Mouse (Mus musculus) liver, embryonic 15.5 days (tissue): ENCODE measurements around the gene Rft1. TPM values are rescaled to one million over a fixed set of nuclear protein-coding genes. Genes with fewer than 3 reads are reported as not detected.

Experiments used
- ATAC-seq: fragments of 200-750 bp; cut with Nextera tagmentation; 2 replicates; pipeline ENCODE4 v1.8.0; 2017; ENCODE audit warnings: moderate number of reproducible peaks, mild to moderate bottlenecking, moderate library complexity; ENCODE audit not compliant: insufficient read depth
- H3K27ac ChIP-seq: fragments of 300-500 bp; sonication (generic); replicated peaks from 2 replicates; pipeline ENCODE4 v1.5.1; 2015; ENCODE audit warnings: mild to moderate bottlenecking, inconsistent platforms
- H3K27me3 ChIP-seq: fragments of 300-500 bp; sonication (generic); 2 replicates; pipeline ENCODE4 v1.6.1; 2015; ENCODE audit warnings: mild to moderate bottlenecking, inconsistent platforms
- H3K36me3 ChIP-seq: fragments of 300-500 bp; sonication (generic); replicated peaks from 2 replicates; pipeline ENCODE4 v1.6.1; 2015; ENCODE audit warnings: moderate library complexity, mild to moderate bottlenecking, inconsistent platforms
- H3K4me1 ChIP-seq: fragments of 300-500 bp; sonication (generic); replicated peaks from 2 replicates; pipeline ENCODE4 v1.6.1; 2015; ENCODE audit warnings: inconsistent platforms
- H3K4me2 ChIP-seq: fragments of 300-500 bp; sonication (generic); 2 replicates; pipeline ENCODE4 v1.6.1; 2015; ENCODE audit warnings: moderate library complexity, mild to moderate bottlenecking, inconsistent platforms
- H3K4me3 ChIP-seq: fragments of 300-500 bp; sonication (generic); replicated peaks from 2 replicates; pipeline ENCODE4 v1.5.1; 2015; ENCODE audit warnings: mild to moderate bottlenecking, inconsistent platforms
- H3K9ac ChIP-seq: fragments of 300-500 bp; sonication (generic); 2 replicates; pipeline ENCODE4 v1.6.1; 2015; ENCODE audit warnings: moderate library complexity, mild to moderate bottlenecking, inconsistent platforms
- H3K9me3 ChIP-seq: fragments of 300-500 bp; sonication (generic); replicated peaks from 2 replicates; pipeline ENCODE4 v1.6.1; 2016; ENCODE audit warnings: inconsistent platforms
- WGBS: fragments of 180-500 bp; shearing (Covaris S2); methylation state at CpG from one replicate; pipeline ENCODE4 v1.1.7; 2015; ENCODE audit warnings: mixed read lengths; ENCODE audit not compliant: insufficient replicate concordance; 5-methylcytosine and 5-hydroxymethylcytosine counted together
- polyA plus RNA-seq: library from polyadenylated mRNA; unstranded; fragments of >200 nt; fragmentation: Nextera tagmentation; extraction: Ambion mirVana; gene quantifications from 2 replicates; pipeline ENCODE4 v1.2.1, GENCODE M21; 2015

The Rft1 gene
- polyA plus RNA-seq, 1 experiment from 2014 or later = 3.8 TPM

- ATAC-seq = no peak
- no peak overlapping the region for H3K4me3 ChIP-seq
- H3K9me3 ChIP-seq = no peaks in the 10 kb centered on the region
- H3K27ac ChIP-seq = no peak overlapping the region
- no peaks in the 10 kb centered on the region for H3K27me3 ChIP-seq
- no peaks in the 10 kb centered on the region for H3K36me3 ChIP-seq
- H3K4me2 ChIP-seq = no peak overlapping the region
- 68% methylated on average over 5 of the region's 5 CpGs for WGBS
- H3K9ac ChIP-seq = no peak overlapping the region
- peaks cover 26% of the 10 kb centered on the region for H3K4me1 ChIP-seq
These were observed 68.2 kb downstream of the Rft1 start for GRCm38 (mm10) chr14:30722406-30722805.

- ATAC-seq = no peak
- no peak overlapping the region for H3K4me2 ChIP-seq
- H3K4me1 ChIP-seq = peaks cover 35% of the 10 kb centered on the region
- H3K36me3 ChIP-seq = no peaks in the 10 kb centered on the region
- no peaks in the 10 kb centered on the region for H3K9me3 ChIP-seq
- H3K27me3 ChIP-seq = no peaks in the 10 kb centered on the region
- H3K4me3 ChIP-seq = no peak overlapping the region
- WGBS = 70% methylated on average over 3 of the region's 3 CpGs
- no peak overlapping the region for H3K9ac ChIP-seq
- H3K27ac ChIP-seq = no peak overlapping the region
These were observed 77.7 kb downstream of the Rft1 start for GRCm38 (mm10) chr14:30731896-30732295.

- Histone ChIP-seq H3K27me3 (no peaks in the 10 kb centered on the region), H3K9me3 (no peaks in the 10 kb centered on the region), H3K4me2 (no peak overlapping the region), H3K27ac (no peak overlapping the region), H3K4me1 (peaks cover 35% of the 10 kb centered on the region), H3K4me3 (no peak overlapping the region), H3K9ac (no peak overlapping the region), H3K36me3 (no peaks in the 10 kb centered on the region)
- 76% methylated on average over 5 of the region's 5 CpGs for WGBS
- peak; percentile 70 for ATAC-seq
These were observed 80.5 kb downstream of the Rft1 start for GRCm38 (mm10) chr14:30734665-30735064.

- H3K27me3 ChIP-seq = no peaks in the 10 kb centered on the region
- H3K36me3 ChIP-seq = no peaks in the 10 kb centered on the region
- 61% methylated on average over 3 of the region's 3 CpGs for WGBS
- no peak overlapping the region for H3K9ac ChIP-seq
- H3K4me1 ChIP-seq = peaks cover 28% of the 10 kb centered on the region
- no peaks in the 10 kb centered on the region for H3K9me3 ChIP-seq
- H3K4me2 ChIP-seq = no peak overlapping the region
- H3K27ac ChIP-seq = no peak overlapping the region; the same call in 1 of the 2 replicates
- H3K4me3 ChIP-seq = no peak overlapping the region
- no peak for ATAC-seq
These were observed 81.7 kb downstream of the Rft1 start for GRCm38 (mm10) chr14:30735810-30736209.

- 53% methylated on average over 1 of the region's 1 CpGs for WGBS
- peaks cover 28% of the 10 kb centered on the region for H3K4me1 ChIP-seq
These were observed 82.3 kb downstream of the Rft1 start for GRCm38 (mm10) chr14:30736413-30736812.

More at GRCm38 (mm10) chr14:30736413-30736812, 82.3 kb downstream of the Rft1 start:
- Histone ChIP-seq H3K4me2 (no peak overlapping the region), H3K27me3 (no peaks in the 10 kb centered on the region), H3K9ac (no peak overlapping the region), H3K9me3 (no peaks in the 10 kb centered on the region), H3K27ac (no peak overlapping the region), H3K36me3 (no peaks in the 10 kb centered on the region), H3K4me3 (no peak overlapping the region)
- no peak for ATAC-seq

Other genes starting within 250 kb of the Rft1 start
- 7.7 and 8.9 TPM in 2 replicates for gene Dcp1a, start 174.8 kb upstream of the Rft1 start, polyA plus RNA-seq
- 0.13 and 0.17 TPM in 2 replicates for gene Cacna1d, start 162.9 kb upstream of the Rft1 start, polyA plus RNA-seq
- gene Tkt, start 106.0 kb upstream of the Rft1 start, polyA plus RNA-seq = 197 and 199 TPM in 2 replicates
- gene Prkcd, start 28.1 kb upstream of the Rft1 start, polyA plus RNA-seq = 20.0 and 21.5 TPM in 2 replicates
- 12.5 and 12.8 TPM in 2 replicates for gene Sfmbt1, start 60.5 kb downstream of the Rft1 start, polyA plus RNA-seq
- gene Tmem110, start 171.2 kb downstream of the Rft1 start, polyA plus RNA-seq = 8.8 and 8.9 TPM in 2 replicates
- 1.1 and 1.6 TPM in 2 replicates for gene Mustn1, start 224.8 kb downstream of the Rft1 start, polyA plus RNA-seq
- gene Itih4, start 232.1 kb downstream of the Rft1 start, polyA plus RNA-seq = 205 and 267 TPM in 2 replicates